Mouse (Mus musculus): Measurements from ENCODE around the gene Nrp1. TPM values are rescaled to one million over a fixed set of nuclear protein-coding genes. Genes with fewer than 3 reads are reported as not detected.

The Nrp1 gene
- polyA plus RNA-seq, 1 experiment from 2014 or later, result 42.8 TPM

DNA sequence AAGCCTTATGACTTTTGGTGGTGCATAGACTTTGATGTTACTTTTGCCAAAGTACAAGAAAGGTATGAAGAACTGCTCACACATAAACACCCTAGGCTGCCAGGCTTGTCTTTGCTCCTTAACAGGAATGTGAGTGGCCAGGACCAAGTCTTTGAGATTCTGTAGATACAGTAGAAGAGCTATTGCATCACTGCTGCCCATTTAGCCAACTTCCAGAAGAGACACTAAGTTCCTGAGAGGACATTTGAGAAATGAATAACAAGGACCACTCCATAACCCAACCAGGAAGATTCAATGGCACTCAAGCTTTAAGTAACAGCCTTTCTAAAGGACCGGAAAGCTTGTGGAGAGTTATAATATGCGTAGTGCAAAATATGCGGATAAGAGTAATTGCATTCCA lies 88.9 kb downstream of the Nrp1 start:
- H3K4me2 ChIP-seq (ENCODE audit: low read depth, low read length), result no peak overlapping the region
- no peak overlapping the region for H3K27ac ChIP-seq (replicated peaks; ENCODE audit: low read depth, low read length)
- no peaks in the 10 kb centered on the region for H3K9me3 ChIP-seq (replicated peaks; ENCODE audit: control insufficient read depth, low read length)
- H3K9ac ChIP-seq (replicated peaks; ENCODE audit: low read length), result no peak overlapping the region
- 96% methylated on average over 3 of the region's 3 CpGs for WGBS
- DNase-seq (ENCODE audit: low spot score), result no peak
- H3K4me1 ChIP-seq (ENCODE audit: control insufficient read depth, insufficient read depth, low read length), result no peaks in the 10 kb centered on the region
- H3K27me3 ChIP-seq (ENCODE audit: control insufficient read depth, insufficient read depth, low read length), result no peaks in the 10 kb centered on the region
- H3K4me3 ChIP-seq (ENCODE audit: low read depth, low read length), result no peak overlapping the region
- no peaks in the 10 kb centered on the region for H3K36me3 ChIP-seq (replicated peaks; ENCODE audit: control insufficient read depth, insufficient read depth, low read depth, low read length)
- no peak for ATAC-seq (replicated peaks; ENCODE audit: insufficient number of reproducible peaks, low FRiP score, low TSS enrichment, low read depth)

DNA sequence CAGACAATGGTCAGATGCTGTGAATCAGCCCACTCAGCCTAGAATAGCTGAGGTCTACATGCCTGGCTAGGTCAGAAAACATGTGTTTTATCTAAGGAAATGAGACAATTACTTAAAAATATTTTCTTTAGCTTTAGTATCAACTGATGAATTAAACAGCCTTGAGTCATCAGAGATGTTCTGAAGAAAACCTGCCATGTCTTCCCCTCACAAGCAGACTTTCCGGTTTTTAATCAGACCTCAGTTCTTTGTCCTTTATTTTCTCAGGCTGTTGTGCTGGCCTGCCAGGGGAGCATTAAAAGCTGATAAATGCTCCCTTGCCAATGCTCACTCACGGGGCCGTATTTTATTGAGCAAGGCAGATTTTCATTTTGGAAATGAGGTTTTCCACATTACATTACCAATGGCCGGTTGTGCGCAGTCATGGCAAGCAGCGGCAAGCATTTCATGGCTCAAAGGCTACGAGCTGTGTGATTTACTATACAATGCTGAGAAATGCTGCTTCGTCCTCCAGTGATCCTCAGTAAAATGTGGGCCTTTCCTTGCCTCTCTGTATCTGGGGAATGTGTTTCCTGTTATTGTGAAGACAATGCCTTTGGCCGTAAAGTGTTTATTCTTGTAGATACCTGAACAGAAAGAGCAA lies 92.1 kb downstream of the Nrp1 start:
- Histone ChIP-seq H3K4me2 (ENCODE audit: low read depth, low read length) (no peak overlapping the region), H3K9ac (replicated peaks; ENCODE audit: low read length) (no peak overlapping the region), H3K36me3 (replicated peaks; ENCODE audit: control insufficient read depth, insufficient read depth, low read depth, low read length) (no peaks in the 10 kb centered on the region), H3K4me3 (ENCODE audit: low read depth, low read length) (no peak overlapping the region), H3K4me1 (ENCODE audit: control insufficient read depth, insufficient read depth, low read length) (no peaks in the 10 kb centered on the region), H3K27ac (replicated peaks; ENCODE audit: low read depth, low read length) (no peak overlapping the region), H3K9me3 (replicated peaks; ENCODE audit: control insufficient read depth, low read length) (no peaks in the 10 kb centered on the region), H3K27me3 (ENCODE audit: control insufficient read depth, insufficient read depth, low read length) (no peaks in the 10 kb centered on the region)
- DNase-seq (ENCODE audit: low spot score), result no peak
- 62% methylated on average over 9 of the region's 9 CpGs for WGBS
- no peak for ATAC-seq (replicated peaks; ENCODE audit: insufficient number of reproducible peaks, low FRiP score, low TSS enrichment, low read depth)

DNA sequence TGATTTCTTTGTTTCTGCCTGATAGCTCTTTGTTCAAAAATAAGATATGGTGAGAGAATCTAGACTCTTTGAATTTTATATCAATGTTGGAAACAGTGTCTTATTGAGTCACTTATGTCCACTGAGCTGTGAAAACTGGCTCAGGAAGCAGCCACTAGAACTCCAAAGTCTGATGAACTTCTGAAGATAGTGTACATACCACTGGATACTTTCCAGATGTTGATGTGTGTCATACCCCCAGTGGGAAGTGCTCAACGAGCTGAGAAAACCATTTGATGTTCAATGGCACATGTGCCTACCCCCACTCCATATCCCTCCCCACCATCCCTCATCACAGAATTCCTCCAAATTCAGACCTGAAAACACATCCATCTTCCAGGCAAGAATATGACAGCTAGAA lies 92.7 kb downstream of the Nrp1 start:
- Histone ChIP-seq H3K9ac (replicated peaks; ENCODE audit: low read length) (no peak overlapping the region), H3K4me3 (ENCODE audit: low read depth, low read length) (no peak overlapping the region), H3K9me3 (replicated peaks; ENCODE audit: control insufficient read depth, low read length) (no peaks in the 10 kb centered on the region), H3K36me3 (replicated peaks; ENCODE audit: control insufficient read depth, insufficient read depth, low read depth, low read length) (no peaks in the 10 kb centered on the region), H3K4me1 (ENCODE audit: control insufficient read depth, insufficient read depth, low read length) (no peaks in the 10 kb centered on the region), H3K4me2 (ENCODE audit: low read depth, low read length) (no peak overlapping the region), H3K27me3 (ENCODE audit: control insufficient read depth, insufficient read depth, low read length) (no peaks in the 10 kb centered on the region), H3K27ac (replicated peaks; ENCODE audit: low read depth, low read length) (no peak overlapping the region)
- no peak for DNase-seq (ENCODE audit: low spot score)
- WGBS, result 32% methylated on average over 1 of the region's 1 CpGs
- no peak for ATAC-seq (replicated peaks; ENCODE audit: insufficient number of reproducible peaks, low FRiP score, low TSS enrichment, low read depth)

- Histone ChIP-seq H3K36me3 (replicated peaks; ENCODE audit: control insufficient read depth, insufficient read depth, low read depth, low read length) (no peaks in the 10 kb centered on the region), H3K4me1 (ENCODE audit: control insufficient read depth, insufficient read depth, low read length) (peaks cover 4% of the 10 kb centered on the region; the same call in 1 of the 2 replicates), H3K27me3 (ENCODE audit: control insufficient read depth, insufficient read depth, low read length) (no peaks in the 10 kb centered on the region), H3K27ac (replicated peaks; ENCODE audit: low read depth, low read length) (no peak overlapping the region), H3K9me3 (replicated peaks; ENCODE audit: control insufficient read depth, low read length) (no peaks in the 10 kb centered on the region), H3K4me3 (ENCODE audit: low read depth, low read length) (no peak overlapping the region), H3K9ac (replicated peaks; ENCODE audit: low read length) (no peak overlapping the region), H3K4me2 (ENCODE audit: low read depth, low read length) (no peak overlapping the region)
- DNase-seq (ENCODE audit: low spot score) (no peak), ATAC-seq (replicated peaks; ENCODE audit: insufficient number of reproducible peaks, low FRiP score, low TSS enrichment, low read depth) (no peak)
- WGBS, result 59% methylated on average over 2 of the region's 2 CpGs
These were observed 95.1 kb downstream of the Nrp1 start for GRCm38 (mm10) chr8:128453471-128453870.

DNA sequence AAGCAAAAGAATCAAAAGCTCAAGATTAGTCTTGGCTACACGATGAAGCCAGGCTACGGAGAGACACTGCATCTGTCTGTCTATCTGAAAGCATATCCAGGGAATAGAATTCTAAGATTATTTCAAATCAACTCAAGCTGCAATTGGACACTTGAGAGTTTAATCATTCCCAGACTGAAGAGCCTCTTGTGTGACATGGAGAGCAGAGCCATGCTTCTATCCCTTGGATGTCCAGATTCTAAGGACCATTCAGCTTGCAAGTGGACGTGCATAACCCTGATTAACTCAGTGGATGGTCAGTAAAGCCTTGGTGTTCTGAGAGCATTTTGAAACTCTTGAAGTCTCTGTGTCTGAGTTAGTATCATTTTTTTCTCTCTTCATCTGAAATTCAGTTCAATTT lies 95.6 kb downstream of the Nrp1 start:
- peaks cover 4% of the 10 kb centered on the region; the same call in 1 of the 2 replicates for H3K4me1 ChIP-seq (ENCODE audit: control insufficient read depth, insufficient read depth, low read length)
- H3K36me3 ChIP-seq (replicated peaks; ENCODE audit: control insufficient read depth, insufficient read depth, low read depth, low read length), result no peaks in the 10 kb centered on the region
- DNase-seq (ENCODE audit: low spot score) (no peak), ATAC-seq (replicated peaks; ENCODE audit: insufficient number of reproducible peaks, low FRiP score, low TSS enrichment, low read depth) (no peak)
- WGBS, result 62% methylated on average over 3 of the region's 3 CpGs
- no peak overlapping the region for H3K9ac ChIP-seq (replicated peaks; ENCODE audit: low read length)
- H3K27me3 ChIP-seq (ENCODE audit: control insufficient read depth, insufficient read depth, low read length), result no peaks in the 10 kb centered on the region
- H3K9me3 ChIP-seq (replicated peaks; ENCODE audit: control insufficient read depth, low read length), result no peaks in the 10 kb centered on the region
- H3K4me3 ChIP-seq (ENCODE audit: low read depth, low read length), result no peak overlapping the region
- no peak overlapping the region for H3K27ac ChIP-seq (replicated peaks; ENCODE audit: low read depth, low read length)
- no peak overlapping the region for H3K4me2 ChIP-seq (ENCODE audit: low read depth, low read length)

DNA sequence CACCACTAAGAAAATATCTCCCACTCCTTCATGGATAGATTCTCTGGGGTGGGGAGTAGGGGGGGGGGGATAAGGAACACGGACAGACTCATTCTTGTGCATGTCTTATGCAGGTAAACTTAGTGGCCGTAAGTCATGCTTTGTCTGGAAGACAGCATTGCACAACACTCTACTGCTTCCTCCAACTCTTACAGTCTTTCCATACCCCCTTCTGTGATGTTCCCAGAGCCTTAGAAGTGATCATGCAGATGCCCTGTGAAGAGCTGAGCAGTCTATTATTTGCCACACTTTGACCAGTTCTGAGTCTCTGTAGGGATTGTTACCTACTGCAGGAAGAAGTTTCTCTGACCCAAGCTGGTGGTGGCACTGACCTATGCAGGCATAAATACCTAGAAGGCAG lies 98.9 kb downstream of the Nrp1 start:
- Histone ChIP-seq H3K9me3 (replicated peaks; ENCODE audit: control insufficient read depth, low read length) (no peaks in the 10 kb centered on the region), H3K27ac (replicated peaks; ENCODE audit: low read depth, low read length) (no peak overlapping the region), H3K4me3 (ENCODE audit: low read depth, low read length) (no peak overlapping the region), H3K4me1 (ENCODE audit: control insufficient read depth, insufficient read depth, low read length) (peaks cover 4% of the 10 kb centered on the region; the same call in 1 of the 2 replicates), H3K27me3 (ENCODE audit: control insufficient read depth, insufficient read depth, low read length) (no peaks in the 10 kb centered on the region), H3K36me3 (replicated peaks; ENCODE audit: control insufficient read depth, insufficient read depth, low read depth, low read length) (no peaks in the 10 kb centered on the region), H3K9ac (replicated peaks; ENCODE audit: low read length) (no peak overlapping the region), H3K4me2 (ENCODE audit: low read depth, low read length) (no peak overlapping the region)
- DNase-seq (ENCODE audit: low spot score), result no peak
- WGBS, result 98% methylated on average over 2 of the region's 2 CpGs
- ATAC-seq (replicated peaks; ENCODE audit: insufficient number of reproducible peaks, low FRiP score, low TSS enrichment, low read depth), result no peak; the same call in 1 of the 2 replicates

GRCm38 (mm10) chr8:128459704-128460103 lies 101.3 kb downstream of the Nrp1 start:
- 51% methylated on average over 1 of the region's 1 CpGs for WGBS
- no peaks in the 10 kb centered on the region for H3K9me3 ChIP-seq (replicated peaks; ENCODE audit: control insufficient read depth, low read length)
- peaks cover 4% of the 10 kb centered on the region; the same call in 1 of the 2 replicates for H3K4me1 ChIP-seq (ENCODE audit: control insufficient read depth, insufficient read depth, low read length)
- no peak for ATAC-seq (replicated peaks; ENCODE audit: insufficient number of reproducible peaks, low FRiP score, low TSS enrichment, low read depth)
- no peak overlapping the region for H3K9ac ChIP-seq (replicated peaks; ENCODE audit: low read length)
- no peaks in the 10 kb centered on the region for H3K27me3 ChIP-seq (ENCODE audit: control insufficient read depth, insufficient read depth, low read length)
- DNase-seq (ENCODE audit: low spot score), result no peak
- H3K4me3 ChIP-seq (ENCODE audit: low read depth, low read length), result no peak overlapping the region
- H3K27ac ChIP-seq (replicated peaks; ENCODE audit: low read depth, low read length), result no peak overlapping the region
- H3K4me2 ChIP-seq (ENCODE audit: low read depth, low read length), result no peak overlapping the region
- no peaks in the 10 kb centered on the region for H3K36me3 ChIP-seq (replicated peaks; ENCODE audit: control insufficient read depth, insufficient read depth, low read depth, low read length)

- ATAC-seq (replicated peaks; ENCODE audit: insufficient number of reproducible peaks, low FRiP score, low TSS enrichment, low read depth) (no peak), DNase-seq (ENCODE audit: low spot score) (no peak)
- Histone ChIP-seq H3K4me1 (ENCODE audit: control insufficient read depth, insufficient read depth, low read length) (peaks cover 4% of the 10 kb centered on the region; the same call in 1 of the 2 replicates), H3K9ac (replicated peaks; ENCODE audit: low read length) (no peak overlapping the region), H3K4me2 (ENCODE audit: low read depth, low read length) (no peak overlapping the region), H3K27me3 (ENCODE audit: control insufficient read depth, insufficient read depth, low read length) (no peaks in the 10 kb centered on the region), H3K36me3 (replicated peaks; ENCODE audit: control insufficient read depth, insufficient read depth, low read depth, low read length) (no peaks in the 10 kb centered on the region), H3K9me3 (replicated peaks; ENCODE audit: control insufficient read depth, low read length) (no peaks in the 10 kb centered on the region), H3K27ac (replicated peaks; ENCODE audit: low read depth, low read length) (no peak overlapping the region), H3K4me3 (ENCODE audit: low read depth, low read length) (no peak overlapping the region)
These were observed 103.3 kb downstream of the Nrp1 start for GRCm38 (mm10) chr8:128461716-128462115.

Data from embryonic facial prominence, embryonic 11.5 days (tissue).